Mouse (Mus musculus) hindbrain, embryonic 12.5 days (tissue): ENCODE data around the gene Riok2. TPM values are rescaled to one million over a fixed set of nuclear protein-coding genes. Genes with fewer than 3 reads are reported as not detected.

ENCODE experiments used
- polyA plus RNA-seq: library from polyadenylated mRNA; unstranded; fragments of >200 nt; fragmentation: Nextera tagmentation; extraction: Ambion mirVana; gene quantifications from 2 replicates; pipeline ENCODE4 v1.2.1, GENCODE M21; 2016

Riok2 gene
- polyA plus RNA-seq, 1 experiment from 2014 or later = 27.5 TPM

Other genes with a start within 250 kb of the Riok2 start
- 18.6 and 18.9 TPM in 2 replicates for gene Lix1, start 28.4 kb downstream of the Riok2 start, polyA plus RNA-seq